Mouse (Mus musculus): ENCODE measurements around the gene Kbtbd12. TPM values are rescaled to one million over a fixed set of nuclear protein-coding genes. Genes with fewer than 3 reads are reported as not detected.

Gene Kbtbd12
- polyA plus RNA-seq, 1 experiment: not detected

- TF ChIP-seq GATA1 (IDR thresholded peaks at IDR 0.05; ENCODE audit: low read length): no peak
Observed at GRCm38 (mm10) chr6:88638917-88639316, 1.2 kb upstream of the Kbtbd12 start.

DNA sequence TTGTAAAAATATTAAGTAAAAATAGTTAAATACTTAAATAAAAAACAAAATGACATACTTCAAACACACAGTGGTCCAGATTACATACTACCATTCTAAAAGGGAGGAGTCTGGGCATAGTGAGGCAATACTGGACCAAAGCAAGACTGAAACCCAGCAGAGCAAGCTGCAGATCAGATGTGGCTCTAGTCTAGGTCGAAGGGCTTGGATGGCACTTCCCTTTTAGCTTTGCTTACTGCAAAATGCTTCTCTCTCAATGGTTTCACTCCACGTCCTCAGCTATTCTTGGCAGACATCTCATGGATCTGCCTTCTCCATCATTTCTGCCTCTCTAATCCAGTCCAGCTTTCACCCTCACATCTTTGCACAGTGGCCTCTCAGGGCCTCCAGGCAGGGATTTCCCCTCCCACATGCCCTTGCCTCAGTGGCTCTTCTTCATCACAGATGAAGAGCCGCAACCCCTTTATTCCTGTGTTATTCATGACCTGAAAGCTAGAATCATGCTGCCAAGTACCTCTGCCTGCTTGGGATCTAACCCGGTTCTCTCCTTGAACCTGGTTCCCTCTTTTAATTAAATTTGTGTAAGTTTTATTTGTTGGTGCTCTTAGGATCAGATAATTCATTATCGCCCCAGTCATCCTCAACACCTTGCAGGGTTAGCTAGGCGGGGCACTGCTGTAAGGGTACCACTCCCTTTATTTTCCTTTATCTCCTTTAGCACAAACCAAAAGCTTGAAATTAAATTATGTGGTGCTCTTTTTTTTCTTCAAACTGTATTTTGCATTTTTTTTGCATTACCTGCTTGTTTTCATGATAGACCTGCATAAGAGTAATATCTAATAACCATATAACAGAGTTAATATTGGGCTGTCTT is 1.6 kb downstream of the Kbtbd12 start:
- no peak for TF ChIP-seq GATA1 (IDR thresholded peaks at IDR 0.05; ENCODE audit: low read length)

DNA sequence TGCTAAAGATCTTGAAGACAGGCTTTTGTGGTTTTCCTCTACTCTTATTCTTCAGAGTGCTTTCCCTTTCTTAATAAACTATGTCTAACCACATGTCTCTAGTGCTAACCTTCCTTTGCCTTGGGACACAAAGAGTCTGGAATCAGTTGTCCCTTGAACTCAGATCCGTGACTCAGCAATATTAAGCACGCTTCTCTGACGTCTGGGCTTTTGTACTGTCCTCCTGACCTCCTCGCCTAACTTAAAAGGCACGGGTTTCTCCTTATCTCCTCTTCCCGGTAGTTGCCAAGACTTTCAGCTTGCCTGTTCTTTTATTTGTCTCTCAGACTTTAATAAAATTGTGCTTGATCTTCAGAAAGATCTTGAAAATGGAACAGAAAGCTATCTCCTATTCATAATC is 6.5 kb downstream of the Kbtbd12 start:
- TF ChIP-seq GATA1 (IDR thresholded peaks at IDR 0.05; ENCODE audit: low read length): no peak

- TF ChIP-seq GATA1 (IDR thresholded peaks at IDR 0.05; ENCODE audit: low read length): no peak
Observed at GRCm38 (mm10) chr6:88630560-88630959, 7.2 kb downstream of the Kbtbd12 start.

DNA sequence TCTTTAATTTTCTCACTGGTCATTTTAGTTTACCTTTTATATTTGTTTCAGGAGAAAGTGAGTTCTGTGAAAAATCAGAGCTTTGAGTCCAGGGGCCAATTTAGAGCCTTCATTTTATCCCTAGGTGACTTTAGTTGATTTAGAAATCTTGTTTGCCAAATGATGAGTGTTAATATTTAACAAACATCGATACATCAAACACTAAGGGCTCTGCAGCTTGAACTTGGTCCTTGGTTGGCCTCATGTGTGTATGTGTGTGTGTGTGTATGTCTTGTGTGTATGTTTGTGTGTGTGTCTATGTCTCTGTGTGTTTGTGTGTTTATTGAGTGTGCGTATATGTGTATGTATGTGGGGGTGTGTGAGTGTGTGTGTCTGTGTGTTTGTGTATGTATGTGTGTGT is 7.9 kb downstream of the Kbtbd12 start:
- TF ChIP-seq GATA1 (IDR thresholded peaks at IDR 0.05; ENCODE audit: low read length): no peak

- no peak for TF ChIP-seq GATA1 (IDR thresholded peaks at IDR 0.05; ENCODE audit: low read length)
Observed at GRCm38 (mm10) chr6:88627317-88627811, 10.4 kb downstream of the Kbtbd12 start.

GRCm38 (mm10) chr6:88626912-88627311 is 10.8 kb downstream of the Kbtbd12 start:
- no peak for TF ChIP-seq GATA1 (IDR thresholded peaks at IDR 0.05; ENCODE audit: low read length)

- TF ChIP-seq GATA1 (IDR thresholded peaks at IDR 0.05; ENCODE audit: low read length): no peak
Observed at GRCm38 (mm10) chr6:88626462-88626861, 11.3 kb downstream of the Kbtbd12 start.

DNA sequence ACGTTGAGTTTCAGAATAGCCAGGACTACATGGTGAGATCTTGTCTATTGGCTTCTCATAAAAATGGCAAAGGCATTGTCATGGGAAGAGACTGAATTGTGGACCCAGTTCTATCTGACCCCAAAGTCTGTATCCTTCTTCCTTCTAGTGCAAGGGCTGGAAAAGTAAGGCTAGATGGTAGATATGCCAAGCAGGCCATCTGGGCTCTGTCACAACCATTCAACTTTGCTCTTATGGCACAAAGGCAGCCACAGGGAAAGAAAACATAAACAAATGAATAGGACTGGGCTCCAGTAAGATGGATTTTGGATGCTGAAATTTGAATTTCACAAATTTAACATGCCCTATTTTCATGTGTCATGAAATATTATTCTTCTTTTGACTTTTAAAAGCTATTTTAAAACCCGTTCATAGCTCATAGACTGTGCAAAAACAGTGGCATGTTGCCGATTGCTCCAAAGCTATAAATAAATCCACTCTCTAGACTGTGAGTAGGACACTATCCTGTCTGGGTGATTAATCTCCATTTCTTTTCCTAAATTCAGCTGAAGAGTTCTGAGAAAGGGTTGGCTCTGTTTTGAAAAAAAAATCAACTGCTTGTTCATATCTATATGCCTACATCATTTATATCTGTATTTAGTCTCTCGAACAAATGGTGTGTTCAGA is 15.8 kb downstream of the Kbtbd12 start:
- TF ChIP-seq GATA1 (IDR thresholded peaks at IDR 0.05; ENCODE audit: low read length): no peak

GRCm38 (mm10) chr6:88619542-88619941 is 18.2 kb downstream of the Kbtbd12 start:
- no peak for TF ChIP-seq GATA1 (IDR thresholded peaks at IDR 0.05; ENCODE audit: low read length)

DNA sequence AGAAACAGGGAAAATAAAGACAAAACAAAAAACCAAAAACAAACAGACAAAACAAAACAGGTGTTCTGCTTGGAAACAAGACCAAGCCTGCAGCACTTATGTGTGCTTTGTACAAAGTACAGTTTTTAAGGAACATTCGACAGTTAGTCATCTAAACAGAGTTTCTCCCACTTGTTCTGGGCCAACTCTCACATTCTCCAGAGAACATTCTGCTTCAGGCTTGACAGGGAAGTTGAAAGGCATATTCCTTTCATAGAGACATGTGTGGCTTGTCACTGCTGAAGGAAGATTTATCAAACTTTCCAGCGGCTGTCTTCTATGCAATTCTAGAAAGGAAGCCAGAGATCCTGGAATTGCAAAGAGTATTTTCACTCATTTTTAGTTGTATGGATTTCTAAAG is 22.4 kb downstream of the Kbtbd12 start:
- TF ChIP-seq GATA1 (IDR thresholded peaks at IDR 0.05; ENCODE audit: low read length): no peak

- no peak for TF ChIP-seq GATA1 (IDR thresholded peaks at IDR 0.05; ENCODE audit: low read length)
Observed at GRCm38 (mm10) chr6:88606417-88606816, 31.3 kb downstream of the Kbtbd12 start.

- TF ChIP-seq GATA1 (IDR thresholded peaks at IDR 0.05; ENCODE audit: low read length): no peak
Observed at GRCm38 (mm10) chr6:88605715-88606114, 32.0 kb downstream of the Kbtbd12 start.

DNA sequence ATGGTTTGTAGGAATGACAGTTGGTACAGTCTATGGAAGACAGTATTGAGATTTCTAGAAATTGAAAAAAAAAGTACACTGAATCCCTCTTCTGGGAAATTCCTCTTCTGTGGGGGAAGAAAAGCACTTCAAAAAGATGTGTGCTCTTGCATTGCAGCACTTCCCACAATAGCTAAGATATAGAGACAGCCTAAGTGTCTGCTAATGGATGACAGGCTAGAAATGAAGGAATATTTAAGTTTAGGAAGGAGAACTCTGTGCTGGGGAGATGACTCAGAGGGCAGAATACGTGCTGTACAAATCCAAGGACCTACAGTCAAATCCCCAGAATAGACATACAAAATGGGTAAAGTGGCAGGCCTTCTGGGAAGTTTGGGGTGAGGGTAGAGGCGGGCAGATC is 32.5 kb downstream of the Kbtbd12 start:
- TF ChIP-seq GATA1 (IDR thresholded peaks at IDR 0.05; ENCODE audit: low read length): no peak

GRCm38 (mm10) chr6:88596108-88596507 is 41.6 kb downstream of the Kbtbd12 start:
- no peak for TF ChIP-seq GATA1 (IDR thresholded peaks at IDR 0.05; ENCODE audit: low read length)

DNA sequence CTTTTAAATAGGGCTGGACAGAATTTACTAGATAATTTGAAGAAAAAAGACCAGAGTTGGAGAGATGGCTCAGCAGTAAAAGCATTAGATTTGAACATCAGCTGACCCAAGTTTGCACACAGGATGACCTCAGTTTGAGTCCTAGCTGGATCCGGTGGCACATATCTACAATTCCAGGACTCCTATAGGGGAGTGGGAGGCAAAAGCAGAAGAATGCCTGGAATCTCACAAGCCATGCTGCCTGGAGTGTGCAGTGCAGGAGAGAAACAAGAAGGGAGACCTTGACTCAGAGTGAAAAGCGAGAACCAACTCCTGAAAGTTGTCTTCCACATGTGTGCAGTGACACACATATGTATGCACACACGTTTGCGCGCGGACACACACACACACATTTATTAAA is 45.4 kb downstream of the Kbtbd12 start:
- no peak for TF ChIP-seq GATA1 (IDR thresholded peaks at IDR 0.05; ENCODE audit: low read length)

- TF ChIP-seq GATA1 (IDR thresholded peaks at IDR 0.05; ENCODE audit: low read length): no peak
Observed at GRCm38 (mm10) chr6:88590231-88590630, 47.5 kb downstream of the Kbtbd12 start.

Data from G1E-ER4 (cell line).